Mouse (Mus musculus): ENCODE data around the gene Pus3. TPM values are rescaled to one million over a fixed set of nuclear protein-coding genes. Genes with fewer than 3 reads are reported as not detected.
A peak's percentile ranks its signal among the peaks of the same experiment; 100 is the strongest.

Pus3 gene
- polyA plus RNA-seq, 1 experiment from 2014 or later = 21.3 TPM

DNA sequence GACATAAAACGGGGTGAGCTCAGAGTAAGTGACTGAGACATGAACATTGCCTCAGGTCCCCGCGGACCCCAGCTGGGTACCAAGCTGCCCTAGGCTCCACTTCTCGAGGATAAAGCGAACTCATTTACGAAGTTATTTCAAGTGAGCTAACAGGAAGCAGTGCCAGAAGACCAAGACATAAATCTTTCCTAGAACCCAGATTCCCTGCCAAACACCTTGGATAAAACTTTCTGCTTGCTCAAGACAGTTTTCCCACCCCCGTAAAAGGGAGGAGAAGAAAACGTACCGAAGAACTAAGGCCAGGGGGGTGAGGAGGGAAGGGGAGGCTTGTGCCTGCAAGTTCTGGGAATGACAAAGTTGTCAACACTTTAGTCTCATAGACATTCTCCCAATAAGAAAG, 25.1 kb upstream of the Pus3 start:
- Histone ChIP-seq H3K4me1 (peaks cover 54% of the 10 kb centered on the region), H3K4me3 (no peak overlapping the region), H3K9me3 (no peaks in the 10 kb centered on the region), H3K36me3 (replicated peaks) (no peaks in the 10 kb centered on the region), H3K27ac (replicated peaks) (no peak overlapping the region), H3K27me3 (replicated peaks; ENCODE audit: low read depth, poor library complexity, severe bottlenecking) (no peaks in the 10 kb centered on the region; the same call in 1 of the 2 replicates)
- WGBS = 77% methylated on average over 9 of the region's 9 CpGs
- no peak for DNase-seq (ENCODE audit: low spot score)

DNA sequence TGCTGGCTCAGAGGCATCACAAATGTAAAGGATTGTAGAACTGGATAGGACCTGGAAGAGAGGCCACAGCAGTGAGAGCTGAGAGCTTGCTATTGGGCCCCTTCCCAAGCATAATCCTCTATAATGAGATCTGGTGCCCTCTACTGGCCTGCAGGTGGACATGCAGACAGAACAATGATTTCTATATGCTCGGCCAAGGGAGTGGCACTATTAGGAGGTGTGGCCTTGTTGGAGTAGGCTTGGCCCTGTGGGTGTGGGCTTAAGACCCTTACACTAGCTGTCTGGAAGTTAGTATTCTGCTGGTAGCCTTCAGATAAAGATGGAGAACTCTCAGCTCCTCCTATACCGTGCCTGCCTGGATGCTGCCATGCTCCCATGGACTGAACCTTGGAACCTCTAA, 23.3 kb upstream of the Pus3 start:
- Histone ChIP-seq H3K27me3 (replicated peaks; ENCODE audit: low read depth, poor library complexity, severe bottlenecking) (no peaks in the 10 kb centered on the region; the same call in 1 of the 2 replicates), H3K36me3 (replicated peaks) (no peaks in the 10 kb centered on the region), H3K27ac (replicated peaks) (no peak overlapping the region), H3K4me1 (peaks cover 45% of the 10 kb centered on the region), H3K9me3 (no peaks in the 10 kb centered on the region), H3K4me3 (no peak overlapping the region)
- 5% methylated on average over 2 of the region's 2 CpGs for WGBS
- DNase-seq (ENCODE audit: low spot score) = peak; percentile 76

DNA sequence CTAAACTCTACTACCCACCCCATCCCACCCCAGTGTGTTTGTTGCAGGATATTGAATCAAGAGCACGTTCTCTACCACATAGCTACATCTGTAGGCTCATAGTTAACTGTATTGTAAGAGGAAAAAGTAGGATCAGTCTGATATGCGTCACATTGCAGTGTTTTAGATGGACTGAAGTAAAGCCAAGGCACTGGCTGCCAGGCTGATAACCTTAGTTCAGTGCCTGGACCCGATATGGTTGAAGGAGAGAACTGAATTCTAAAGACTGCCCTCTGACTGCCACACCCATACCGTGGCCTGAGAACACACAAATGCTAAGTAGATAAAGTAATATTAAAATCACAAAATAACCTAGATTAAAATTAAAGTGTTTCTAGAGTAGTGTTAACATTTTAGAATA, 22.5 kb upstream of the Pus3 start:
- H3K9me3 ChIP-seq = no peaks in the 10 kb centered on the region
- H3K27ac ChIP-seq (replicated peaks) = no peak overlapping the region
- H3K4me1 ChIP-seq = peaks cover 38% of the 10 kb centered on the region
- H3K27me3 ChIP-seq (replicated peaks; ENCODE audit: low read depth, poor library complexity, severe bottlenecking) = no peaks in the 10 kb centered on the region; the same call in 1 of the 2 replicates
- no peak for DNase-seq (ENCODE audit: low spot score)
- WGBS = 86% methylated on average over 4 of the region's 4 CpGs
- H3K36me3 ChIP-seq (replicated peaks) = no peaks in the 10 kb centered on the region
- H3K4me3 ChIP-seq = no peak overlapping the region

DNA sequence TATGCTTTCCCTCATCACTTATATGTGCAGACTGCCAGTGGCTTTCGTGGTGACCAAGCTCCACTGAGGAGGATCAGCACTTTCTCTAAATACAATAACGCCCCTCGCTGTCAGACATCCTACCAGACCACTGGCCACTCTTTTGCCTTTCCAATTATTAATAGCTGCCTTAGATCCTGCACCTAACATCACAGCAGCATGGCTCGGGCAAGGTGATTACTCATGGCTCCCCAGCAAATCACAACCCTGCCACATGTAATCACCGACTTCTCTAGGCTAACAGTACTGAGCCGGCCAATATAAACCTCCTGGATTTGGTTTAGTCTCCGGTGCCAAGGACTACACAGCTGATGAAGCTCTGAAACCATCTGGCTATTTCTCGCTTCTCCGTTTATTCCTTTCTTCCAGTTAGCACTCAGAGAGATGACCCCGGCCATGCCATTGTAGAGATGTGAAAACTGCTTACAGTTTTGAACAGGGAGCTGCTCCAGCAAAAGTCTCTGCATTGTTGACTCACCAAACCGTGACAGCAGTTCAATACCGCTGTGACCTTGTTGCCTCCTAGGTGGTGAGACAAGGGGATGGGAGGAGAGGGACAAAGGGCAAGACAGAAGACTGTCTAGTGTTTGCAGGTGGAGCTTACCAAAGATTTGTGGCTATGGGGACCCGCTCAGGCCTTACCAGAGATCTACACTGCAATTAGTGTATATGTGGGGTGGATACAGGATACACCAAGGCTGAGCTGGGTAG, 19.2 kb upstream of the Pus3 start:
- no peak overlapping the region for H3K4me3 ChIP-seq
- H3K9me3 ChIP-seq = no peaks in the 10 kb centered on the region
- no peaks in the 10 kb centered on the region for H3K36me3 ChIP-seq (replicated peaks)
- H3K4me1 ChIP-seq = peaks cover 25% of the 10 kb centered on the region
- no peaks in the 10 kb centered on the region for H3K27me3 ChIP-seq (replicated peaks; ENCODE audit: low read depth, poor library complexity, severe bottlenecking)
- no peak overlapping the region for H3K27ac ChIP-seq (replicated peaks)
- DNase-seq (ENCODE audit: low spot score) = no peak
- WGBS = 82% methylated on average over 13 of the region's 13 CpGs

DNA sequence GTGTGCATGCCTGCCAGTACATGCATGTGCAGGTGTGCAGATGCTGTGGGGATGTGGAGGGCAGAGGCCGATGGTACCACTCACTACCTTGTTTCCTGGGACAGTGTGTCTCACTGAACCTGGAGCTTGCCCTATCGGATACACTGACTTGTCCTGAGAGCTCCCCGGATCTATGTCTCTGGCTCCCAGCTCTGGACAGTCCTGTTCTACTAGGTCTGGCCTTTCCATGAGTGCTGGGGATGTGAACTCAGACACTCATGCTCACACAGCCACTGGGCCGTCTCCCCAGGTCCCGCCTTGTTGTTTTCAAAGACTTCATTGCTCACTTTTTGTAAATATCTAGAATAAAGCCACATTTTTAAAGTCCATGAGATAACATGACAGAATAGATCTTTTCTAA, 17.4 kb upstream of the Pus3 start:
- peak overlapping the region; percentile 19; the same call in 1 of the 2 replicates for H3K27ac ChIP-seq (replicated peaks)
- WGBS = 81% methylated on average over 5 of the region's 5 CpGs
- H3K4me1 ChIP-seq = peaks cover 20% of the 10 kb centered on the region; the same call in 1 of the 2 replicates
- H3K4me3 ChIP-seq = no peak overlapping the region
- no peak for DNase-seq (ENCODE audit: low spot score)
- no peaks in the 10 kb centered on the region for H3K9me3 ChIP-seq
- no peaks in the 10 kb centered on the region; the same call in 1 of the 2 replicates for H3K36me3 ChIP-seq (replicated peaks)
- no peaks in the 10 kb centered on the region for H3K27me3 ChIP-seq (replicated peaks; ENCODE audit: low read depth, poor library complexity, severe bottlenecking)

DNA sequence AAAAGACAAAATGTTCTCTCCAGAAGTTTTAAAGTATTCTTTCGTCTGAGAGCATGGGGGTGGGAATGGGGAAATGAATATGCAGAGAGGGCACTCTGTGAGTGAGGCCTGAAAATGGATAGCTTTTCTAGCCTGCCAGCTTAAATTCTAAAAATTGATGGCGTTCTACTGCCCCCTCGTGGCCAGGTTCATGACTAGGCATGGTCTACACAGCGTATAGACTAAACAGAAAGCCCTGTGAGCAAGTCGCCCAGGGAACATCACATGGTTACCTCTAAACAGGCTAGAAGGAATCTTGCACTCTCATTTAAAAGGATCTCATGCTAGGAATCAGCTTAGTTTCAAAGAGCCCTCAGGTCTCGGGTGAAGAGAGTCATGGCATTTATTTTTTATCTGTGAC, 16.9 kb upstream of the Pus3 start:
- Histone ChIP-seq H3K4me3 (no peak overlapping the region), H3K4me1 (peaks cover 20% of the 10 kb centered on the region; the same call in 1 of the 2 replicates), H3K36me3 (replicated peaks) (no peaks in the 10 kb centered on the region; the same call in 1 of the 2 replicates), H3K27me3 (replicated peaks; ENCODE audit: low read depth, poor library complexity, severe bottlenecking) (no peaks in the 10 kb centered on the region), H3K9me3 (no peaks in the 10 kb centered on the region), H3K27ac (replicated peaks) (no peak overlapping the region)
- peak; percentile 87 for DNase-seq (ENCODE audit: low spot score)
- WGBS = 9% methylated on average over 6 of the region's 6 CpGs

DNA sequence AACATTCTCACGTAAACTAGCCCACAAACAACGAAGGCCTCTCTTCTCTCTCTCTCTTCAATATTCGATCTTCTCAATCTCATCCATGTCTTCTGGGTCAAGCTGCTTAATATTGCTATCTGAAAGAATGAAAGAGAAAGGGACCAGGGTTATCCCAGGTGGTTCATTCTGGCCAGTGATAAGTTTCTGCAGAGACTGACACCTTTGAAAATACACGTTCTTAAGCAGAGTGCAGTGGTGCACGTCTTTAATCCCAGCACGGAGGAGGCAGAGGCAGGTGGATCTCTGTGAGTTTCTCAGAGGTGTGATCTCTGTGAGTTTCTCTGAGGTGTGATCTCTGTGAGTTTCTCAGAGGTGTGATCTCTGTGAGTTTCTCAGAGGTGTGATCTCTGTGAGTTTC, 16.5 kb upstream of the Pus3 start:
- H3K4me1 ChIP-seq = peaks cover 20% of the 10 kb centered on the region; the same call in 1 of the 2 replicates
- H3K9me3 ChIP-seq = no peaks in the 10 kb centered on the region
- 76% methylated on average over 6 of the region's 6 CpGs for WGBS
- no peak for DNase-seq (ENCODE audit: low spot score)
- H3K36me3 ChIP-seq (replicated peaks) = no peaks in the 10 kb centered on the region; the same call in 1 of the 2 replicates
- H3K27me3 ChIP-seq (replicated peaks; ENCODE audit: low read depth, poor library complexity, severe bottlenecking) = no peaks in the 10 kb centered on the region
- H3K4me3 ChIP-seq = no peak overlapping the region
- no peak overlapping the region for H3K27ac ChIP-seq (replicated peaks)

DNA sequence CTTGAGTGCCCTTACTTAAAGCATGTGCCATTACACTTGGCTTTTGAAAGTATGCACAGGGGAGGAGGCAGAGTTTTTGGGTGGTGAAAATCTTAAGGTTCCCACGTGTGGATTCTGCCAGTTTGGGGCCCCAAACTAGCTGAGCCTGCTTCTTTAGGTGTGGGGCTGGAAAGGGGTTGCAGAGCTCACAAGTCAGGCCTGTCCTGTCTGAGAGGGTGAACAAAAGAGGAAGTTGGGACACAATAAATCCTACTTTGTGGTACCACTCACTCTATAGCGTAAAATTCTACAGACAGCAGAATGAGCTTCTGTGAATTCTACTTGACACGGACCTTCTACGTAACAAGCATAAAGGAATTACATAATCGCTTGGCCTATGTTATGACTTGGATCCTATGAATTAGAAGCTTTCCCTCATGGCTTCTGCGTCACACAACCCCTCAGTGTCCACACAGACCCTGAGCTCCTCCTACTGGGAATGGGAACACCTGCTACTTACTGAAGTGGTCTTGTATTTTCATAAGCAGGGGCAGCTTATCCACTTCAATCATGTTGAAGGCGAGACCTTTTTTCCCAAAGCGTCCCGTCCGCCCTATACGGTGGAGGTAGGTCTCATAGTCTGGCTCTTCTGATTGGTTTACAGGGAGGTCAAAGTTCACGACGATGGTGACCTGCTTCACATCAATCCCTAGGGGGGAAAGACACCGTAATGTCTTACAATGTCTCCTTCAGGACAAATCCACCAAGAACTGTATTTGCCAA, 15.1 kb upstream of the Pus3 start:
- H3K36me3 ChIP-seq (replicated peaks) = no peaks in the 10 kb centered on the region; the same call in 1 of the 2 replicates
- H3K27me3 ChIP-seq (replicated peaks; ENCODE audit: low read depth, poor library complexity, severe bottlenecking) = no peaks in the 10 kb centered on the region
- H3K27ac ChIP-seq (replicated peaks) = no peak overlapping the region
- peaks cover 11% of the 10 kb centered on the region; the same call in 1 of the 2 replicates for H3K4me1 ChIP-seq
- no peaks in the 10 kb centered on the region for H3K9me3 ChIP-seq
- no peak overlapping the region for H3K4me3 ChIP-seq
- 88% methylated on average over 14 of the region's 14 CpGs for WGBS
- no peak for DNase-seq (ENCODE audit: low spot score)

DNA sequence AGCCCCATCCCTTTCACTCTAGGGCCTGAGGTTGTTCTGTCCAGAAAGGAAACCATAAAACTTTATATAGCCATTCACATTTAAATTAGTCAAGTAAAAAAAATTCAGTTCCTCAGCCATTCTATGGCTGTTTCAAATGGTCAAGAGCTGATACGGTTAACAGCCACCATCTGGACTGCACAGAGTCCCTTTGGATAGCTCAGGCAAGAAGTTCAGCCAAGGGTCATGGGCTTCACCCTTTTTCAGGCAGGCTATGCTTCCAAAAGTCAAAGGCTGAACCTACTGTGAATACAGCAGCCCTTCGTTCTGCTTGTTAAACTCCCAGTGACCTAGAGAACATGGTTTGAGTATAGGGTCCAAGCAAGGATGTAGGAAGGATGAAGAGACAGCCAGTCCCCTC, 13.7 kb upstream of the Pus3 start:
- H3K27ac ChIP-seq (replicated peaks) = no peak overlapping the region
- H3K36me3 ChIP-seq (replicated peaks) = no peaks in the 10 kb centered on the region; the same call in 1 of the 2 replicates
- no peak overlapping the region for H3K4me3 ChIP-seq
- WGBS = 73% methylated on average over 2 of the region's 2 CpGs
- H3K9me3 ChIP-seq = no peaks in the 10 kb centered on the region
- H3K4me1 ChIP-seq = 0 out of 2 replicates have a peak, but pooled peaks cover 4% of the 10 kb centered on the region
- H3K27me3 ChIP-seq (replicated peaks; ENCODE audit: low read depth, poor library complexity, severe bottlenecking) = no peaks in the 10 kb centered on the region
- DNase-seq (ENCODE audit: low spot score) = no peak

DNA sequence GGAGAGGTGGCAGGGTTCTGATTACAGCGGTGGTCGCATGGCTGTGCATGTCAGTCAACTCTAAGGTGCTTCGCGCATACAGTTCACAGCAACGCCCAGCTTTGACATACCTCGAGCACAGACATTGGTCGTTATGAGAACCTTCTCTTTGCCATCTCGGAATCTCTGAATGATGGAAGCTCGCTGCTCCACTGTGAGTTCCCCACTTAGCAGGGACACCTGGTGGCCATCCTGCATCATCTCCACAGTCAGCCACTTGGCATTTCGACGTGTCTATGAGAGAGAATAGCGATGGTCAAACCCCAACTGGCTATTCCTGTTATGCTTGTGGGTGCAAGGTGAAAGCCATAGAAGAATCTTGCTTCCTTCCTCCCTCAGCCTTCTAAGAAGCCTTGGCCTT, 12.7 kb upstream of the Pus3 start:
- no peaks in the 10 kb centered on the region for H3K9me3 ChIP-seq
- H3K4me3 ChIP-seq = no peak overlapping the region
- no peaks in the 10 kb centered on the region; the same call in 1 of the 2 replicates for H3K36me3 ChIP-seq (replicated peaks)
- no peak overlapping the region for H3K27ac ChIP-seq (replicated peaks)
- DNase-seq (ENCODE audit: low spot score) = peak; percentile 7
- WGBS = 76% methylated on average over 12 of the region's 12 CpGs
- 0 out of 2 replicates have a peak, but pooled peaks cover 4% of the 10 kb centered on the region for H3K4me1 ChIP-seq
- no peaks in the 10 kb centered on the region for H3K27me3 ChIP-seq (replicated peaks; ENCODE audit: low read depth, poor library complexity, severe bottlenecking)

DNA sequence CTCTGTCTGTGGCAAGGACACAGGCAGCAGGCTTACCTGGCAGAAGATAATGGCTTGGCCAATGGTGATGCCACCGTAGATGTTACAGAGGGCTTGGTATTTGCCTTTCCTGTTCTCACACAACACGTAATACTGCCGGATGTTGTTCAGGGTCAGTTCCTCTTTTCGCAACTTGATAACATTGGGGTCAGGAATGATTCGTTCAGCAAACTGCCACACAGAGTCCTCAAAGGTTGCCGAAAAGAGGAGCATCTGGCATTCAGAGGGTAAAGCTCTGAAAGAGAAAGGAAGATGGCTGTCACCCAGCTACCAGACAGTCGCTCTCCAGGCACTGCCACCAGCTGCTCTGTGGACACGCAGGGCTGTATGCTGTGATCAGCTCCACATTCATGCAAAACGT, 11.7 kb upstream of the Pus3 start:
- H3K27ac ChIP-seq (replicated peaks) = no peak overlapping the region
- no peaks in the 10 kb centered on the region for H3K4me1 ChIP-seq
- DNase-seq (ENCODE audit: low spot score) = no peak
- H3K4me3 ChIP-seq = no peak overlapping the region
- WGBS = 86% methylated on average over 9 of the region's 9 CpGs
- H3K27me3 ChIP-seq (replicated peaks; ENCODE audit: low read depth, poor library complexity, severe bottlenecking) = no peaks in the 10 kb centered on the region
- H3K36me3 ChIP-seq (replicated peaks) = no peaks in the 10 kb centered on the region; the same call in 1 of the 2 replicates
- H3K9me3 ChIP-seq = no peaks in the 10 kb centered on the region

DNA sequence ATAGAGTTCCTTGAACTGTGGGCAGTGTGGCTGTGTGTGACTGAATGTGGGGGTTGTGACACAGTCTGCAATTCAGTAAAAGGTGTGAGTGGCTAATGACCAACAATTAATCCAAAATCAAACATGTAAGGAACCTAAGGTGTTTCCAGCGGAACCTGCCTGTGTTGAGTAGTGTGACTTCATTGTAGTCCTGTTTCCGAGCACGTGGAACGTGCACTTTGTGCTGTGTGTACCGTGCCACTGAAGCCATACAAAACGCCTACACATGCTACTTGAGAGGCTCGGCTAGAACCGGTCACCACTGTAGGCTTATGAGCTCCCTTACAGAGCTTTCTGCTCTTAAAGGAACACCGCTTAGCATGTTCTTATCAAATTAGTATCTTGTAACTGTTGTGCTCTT, 9.9 kb upstream of the Pus3 start:
- no peak for DNase-seq (ENCODE audit: low spot score)
- WGBS = 86% methylated on average over 9 of the region's 9 CpGs

More for the DNA sequence above, 9.9 kb upstream of the Pus3 start:
- H3K27ac ChIP-seq (replicated peaks) = no peak overlapping the region
- H3K9me3 ChIP-seq = no peaks in the 10 kb centered on the region
- H3K4me3 ChIP-seq = no peak overlapping the region
- H3K36me3 ChIP-seq (replicated peaks) = no peaks in the 10 kb centered on the region; the same call in 1 of the 2 replicates
- H3K27me3 ChIP-seq (replicated peaks; ENCODE audit: low read depth, poor library complexity, severe bottlenecking) = no peaks in the 10 kb centered on the region
- no peaks in the 10 kb centered on the region for H3K4me1 ChIP-seq
